Mouse (Mus musculus) CH12.LX (cell line): ENCODE results near the gene Sema3c. TPM values are rescaled to one million over a fixed set of nuclear protein-coding genes. Genes with fewer than 3 reads are reported as not detected.

Source experiments
- DNase-seq: peaks from one replicate; pipeline ENCODE4 v3.0.0-alpha.2; 2013; ENCODE audit errors: extremely low read depth
- H3K27ac ChIP-seq: 2 replicates; pipeline ENCODE4 v1.5.1; 2012; ENCODE audit warnings: low read depth, mild to moderate bottlenecking, control low read depth, moderate library complexity; ENCODE audit not compliant: insufficient read depth
- H3K27me3 ChIP-seq: replicated peaks from 2 replicates; pipeline ENCODE3; 2012; ENCODE audit warnings: inconsistent platforms
- H3K36me3 ChIP-seq, 2 experiments: replicated peaks in 1 of 2; 2 replicates each; pipeline versions ENCODE3 to v1.6.1; 2012; ENCODE audit warnings: inconsistent platforms in 1 of 2, low read length in 1 of 2, mild to moderate bottlenecking in 1 of 2, mixed read lengths in 1 of 2, moderate library complexity in 1 of 2; ENCODE audit not compliant: control insufficient read depth in 1 of 2, insufficient read depth in 1 of 2
- H3K4me1 ChIP-seq, 2 experiments: 2 replicates each; pipeline ENCODE4 v1.6.1; 2012; ENCODE audit warnings: inconsistent platforms in 1 of 2, moderate library complexity in 1 of 2; ENCODE audit not compliant: insufficient read depth in 2 of 2, control insufficient read depth in 1 of 2
- H3K4me2 ChIP-seq: 2 replicates; pipeline ENCODE4 v1.6.1; 2012; ENCODE audit warnings: low read depth, mild to moderate bottlenecking, control low read depth; ENCODE audit not compliant: poor library complexity, insufficient read depth, severe bottlenecking
- H3K4me3 ChIP-seq, 3 experiments: fragments of 150-350 bp in 1 of 3; sonication (generic) in 1 of 3; replicated peaks in 1 of 3; 2 replicates each; pipeline versions ENCODE3 to v1.5.1; 2011 to 2012; ENCODE audit warnings: low read depth in 2 of 3, low read length in 2 of 3, mild to moderate bottlenecking in 2 of 3, moderate library complexity in 2 of 3, control low read depth in 1 of 3, improper control_type of control experiment in 1 of 3, inconsistent platforms in 1 of 3, mixed read lengths in 1 of 3; ENCODE audit not compliant: poor library complexity in 1 of 3
- H3K79me2 ChIP-seq: replicated peaks from 2 replicates; pipeline ENCODE4 v1.6.1; 2012; ENCODE audit warnings: mild to moderate bottlenecking, moderate library complexity; ENCODE audit not compliant: control insufficient read depth, poor library complexity, insufficient read depth, severe bottlenecking; ENCODE audit errors: extremely low read depth
- H3K9ac ChIP-seq: 2 replicates; pipeline ENCODE4 v1.6.1; 2012; ENCODE audit warnings: low read depth, mild to moderate bottlenecking, control low read depth, moderate library complexity; ENCODE audit not compliant: insufficient read depth
- H3K9me3 ChIP-seq: replicated peaks from 2 replicates; pipeline ENCODE3; 2012; ENCODE audit warnings: low read length, inconsistent platforms, mixed read lengths
- EP300 ChIP-seq: IDR thresholded peaks from 2 replicates; pipeline ENCODE4 v1.6.1; 2011; ENCODE audit warnings: low read length, improper control_type of control experiment
- GABPA ChIP-seq: IDR thresholded peaks from 2 replicates; pipeline ENCODE4 v1.6.1; 2012; ENCODE audit warnings: low read depth, low read length, improper control_type of control experiment, inconsistent platforms; ENCODE audit not compliant: insufficient replicate concordance
- HCFC1 ChIP-seq: IDR thresholded peaks from 2 replicates; pipeline ENCODE4 v1.6.1; 2012; ENCODE audit warnings: low read depth, mild to moderate bottlenecking, inconsistent platforms, low read length, improper control_type of control experiment
- MAFK ChIP-seq: IDR thresholded peaks from 2 replicates; pipeline ENCODE4 v1.6.1; 2011; ENCODE audit warnings: low read length, improper control_type of control experiment; ENCODE audit not compliant: insufficient replicate concordance
- MAX ChIP-seq: IDR thresholded peaks from 2 replicates; pipeline ENCODE4 v1.6.1; 2011; ENCODE audit warnings: low read length, improper control_type of control experiment
- MAZ ChIP-seq: IDR thresholded peaks from 2 replicates; pipeline ENCODE4 v1.6.1; 2012; ENCODE audit warnings: low read depth, mild to moderate bottlenecking, inconsistent platforms, low read length, improper control_type of control experiment, moderate library complexity
- MEF2A ChIP-seq: IDR thresholded peaks from 2 replicates; pipeline ENCODE4 v1.6.1; 2014; ENCODE audit warnings: low read depth, mild to moderate bottlenecking, inconsistent platforms, low read length, improper control_type of control experiment, borderline replicate concordance
- MXI1 ChIP-seq: IDR thresholded peaks from 2 replicates; pipeline ENCODE4 v1.6.1; 2011; ENCODE audit warnings: mild to moderate bottlenecking, low read depth, low read length, improper control_type of control experiment
- POLR2A ChIP-seq: IDR thresholded peaks from 2 replicates; pipeline ENCODE4 v1.6.1; 2011; ENCODE audit warnings: low read depth, mild to moderate bottlenecking, improper control_type of control experiment, low read length
- RCOR1 ChIP-seq: conservative IDR thresholded peaks from 2 replicates; pipeline ENCODE4 v1.6.1; 2012; ENCODE audit warnings: low read depth, mild to moderate bottlenecking, inconsistent platforms, low read length, improper control_type of control experiment
- SIN3A ChIP-seq: IDR thresholded peaks from 2 replicates; pipeline ENCODE4 v1.6.1; 2012; ENCODE audit warnings: low read length, improper control_type of control experiment, inconsistent platforms
- SMC3 ChIP-seq: IDR thresholded peaks from 2 replicates; pipeline ENCODE4 v1.6.1; 2011; ENCODE audit warnings: low read depth, low read length, improper control_type of control experiment
- TCF12 ChIP-seq: IDR thresholded peaks from 2 replicates; pipeline ENCODE4 v1.6.1; 2014; ENCODE audit warnings: low read depth, mild to moderate bottlenecking, inconsistent platforms, low read length, improper control_type of control experiment
- ZKSCAN1 ChIP-seq: IDR thresholded peaks from 2 replicates; pipeline ENCODE4 v1.6.1; 2012; ENCODE audit warnings: low read depth, inconsistent platforms, low read length, improper control_type of control experiment, borderline replicate concordance
- ZMIZ1 ChIP-seq: IDR thresholded peaks from 2 replicates; pipeline ENCODE4 v1.6.1; 2012; ENCODE audit warnings: low read depth, mild to moderate bottlenecking, inconsistent platforms, low read length, improper control_type of control experiment
- ZNF384 ChIP-seq: IDR thresholded peaks from 2 replicates; pipeline ENCODE4 v1.6.1; 2012; ENCODE audit warnings: low read depth, low read length, improper control_type of control experiment, inconsistent platforms
- dilution Hi-C: fragments of 300-500 bp; cut with MboI; formaldehyde crosslinking; loops from 2 replicates; pipeline ENCODE4 v1.14.3; 2020; ENCODE audit warnings: low sequenced_read_pairs; ENCODE audit not compliant: extremely low pct_unique_long_range_greater_than_20kb, extremely low pct_ligation_motif_present
- in situ Hi-C: fragments of 300-500 bp; cut with MboI; formaldehyde crosslinking; loops from 3 replicates; pipeline ENCODE4 v1.14.3; 2019; ENCODE audit warnings: low sequenced_read_pairs, low pct_ligation_motif_present, low pct_unique_long_range_greater_than_20kb, mixed read lengths
- polyA plus RNA-seq: library from polyadenylated mRNA; unstranded; fragments of >175 nt; gene quantifications from 2 replicates; pipeline ENCODE4 v1.2.1, GENCODE M21; 2012; ENCODE audit warnings: low read depth; ENCODE audit not compliant: insufficient read length
- total RNA-seq, 2 experiments: library from RNA; depleted of rRNA; stranded (reverse); fragments of 300-350 nt in 1 of 2; fragments of >200 nt in 1 of 2; gene quantifications; 2 replicates each; pipeline ENCODE4 v1.2.3; 2012 to 2014

Gene Sema3c
- total and polyA plus RNA-seq, 3 experiments: not detected

GRCm38 (mm10) chr5:17647643-17648226 lies 73.7 kb downstream of the Sema3c start:
- Histone ChIP-seq H3K27me3 (no peaks in the 10 kb centered on the region), H3K79me2 (no peaks in the 10 kb centered on the region), H3K4me1 (no peaks in the 10 kb centered on the region), H3K9ac (no peak overlapping the region), H3K27ac (no peak overlapping the region), H3K4me2 (no peak overlapping the region), H3K9me3 (no peaks in the 10 kb centered on the region), H3K36me3 (no peaks in the 10 kb centered on the region), H3K4me3 (no peak overlapping the region)
- in situ Hi-C loops (no loop called here), dilution Hi-C loops (no loop called here)
- TF ChIP-seq ZMIZ1 (no peak), MAX (no peak), ZNF384 (no peak), GABPA (no peak), HCFC1 (no peak), POLR2A (no peak), MAZ (no peak), TCF12 (no peak), RCOR1 (no peak), MXI1 (no peak), ZKSCAN1 (no peak), SMC3 (no peak), MAFK (no peak), EP300 (no peak), MEF2A (no peak), SIN3A (no peak)
- DNase-seq: no peak

- Histone ChIP-seq H3K27me3 (no peaks in the 10 kb centered on the region), H3K4me2 (no peak overlapping the region), H3K79me2 (no peaks in the 10 kb centered on the region)
- no peak for TF ChIP-seq ZNF384
- TF ChIP-seq EP300: no peak
- TF ChIP-seq, all 38 proteins: peak for 0
- no peak overlapping the region for H3K27ac ChIP-seq
- no peak overlapping the region for H3K9ac ChIP-seq
- DNase-seq: no peak
- H3K4me1 ChIP-seq: no peaks in the 10 kb centered on the region
- no peaks in the 10 kb centered on the region for H3K36me3 ChIP-seq
- H3K4me3 ChIP-seq: no peak overlapping the region
- in situ Hi-C loops (no loop called here), dilution Hi-C loops (no loop called here)
- no peaks in the 10 kb centered on the region for H3K9me3 ChIP-seq
These were observed 74.9 kb downstream of the Sema3c start for GRCm38 (mm10) chr5:17648865-17649542.
